Mouse (Mus musculus): ENCODE measurements at regions not wholly inside any gene's neighbourhood (a gene's known extent, or its start where the extent isn't known, plus 50 kb on each side); places are given as distances from the start of the nearest gene placed in this dataset.

- no peak overlapping the region for H3K4me3 ChIP-seq (ENCODE audit: low read depth, low read length)
- WGBS = 51% methylated on average over 4 of the region's 4 CpGs
- no peak overlapping the region for H3K4me2 ChIP-seq (ENCODE audit: low read depth, low read length)
- H3K9ac ChIP-seq (ENCODE audit: low read depth, low read length) = no peak overlapping the region
- H3K9me3 ChIP-seq (ENCODE audit: control insufficient read depth, low read length) = no peaks in the 10 kb centered on the region
- H3K36me3 ChIP-seq (ENCODE audit: control insufficient read depth, insufficient read depth, low read length) = no peaks in the 10 kb centered on the region
- ATAC-seq (ENCODE audit: low read depth) (no peak), DNase-seq (ENCODE audit: low spot score) (no peak)
- no peak overlapping the region for H3K27ac ChIP-seq (replicated peaks; ENCODE audit: low read depth, low read length)
- H3K4me1 ChIP-seq (ENCODE audit: control insufficient read depth, insufficient read depth, low read length) = no peaks in the 10 kb centered on the region
- H3K27me3 ChIP-seq (replicated peaks; ENCODE audit: control insufficient read depth, insufficient read depth, low read length) = no peaks in the 10 kb centered on the region
Measured at GRCm38 (mm10) chr15:5514217-5514616, 270.2 kb upstream of the Ptger4 start.

DNA sequence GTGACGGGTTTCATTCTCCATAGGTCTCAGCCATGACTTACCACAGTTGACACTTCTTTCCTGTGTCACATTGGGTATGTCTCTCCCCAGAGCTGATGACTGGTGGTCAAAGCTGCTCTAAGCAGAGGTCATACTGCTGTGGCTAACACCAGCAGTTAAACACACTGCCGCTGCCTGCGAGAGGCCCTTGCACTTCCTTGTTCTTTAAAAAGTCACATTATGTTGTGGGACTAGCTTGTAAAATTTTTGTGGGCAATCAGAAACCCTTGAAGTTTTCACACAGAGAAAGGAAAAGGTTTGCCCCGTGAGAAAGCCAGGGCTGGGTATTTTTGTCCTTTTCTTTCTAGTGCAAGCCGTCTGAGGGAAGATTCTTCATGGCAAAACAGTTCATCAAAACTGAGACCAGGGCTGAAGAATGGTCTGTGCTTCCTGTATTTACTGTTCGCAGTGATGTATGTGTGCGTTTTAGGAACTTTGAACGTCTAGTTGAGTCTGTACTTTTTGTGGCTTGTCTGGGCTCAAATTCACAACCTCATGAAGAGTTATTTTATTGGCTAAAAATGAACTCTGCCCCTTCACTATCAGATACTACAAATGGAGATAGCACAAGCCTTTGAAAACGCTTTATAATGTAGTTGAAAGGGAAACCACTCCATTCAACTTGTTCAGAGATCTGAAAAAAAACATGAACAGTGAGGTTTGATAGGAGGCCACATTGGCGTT, 273.4 kb upstream of the Ptger4 start:
- no peaks in the 10 kb centered on the region for H3K27me3 ChIP-seq (replicated peaks; ENCODE audit: control insufficient read depth, insufficient read depth, low read length)
- no peak overlapping the region for H3K4me3 ChIP-seq (ENCODE audit: low read depth, low read length)
- DNase-seq (ENCODE audit: low spot score) (no peak), ATAC-seq (ENCODE audit: low read depth) (no peak)
- no peaks in the 10 kb centered on the region for H3K4me1 ChIP-seq (ENCODE audit: control insufficient read depth, insufficient read depth, low read length)
- H3K4me2 ChIP-seq (ENCODE audit: low read depth, low read length) = no peak overlapping the region
- no peak overlapping the region for H3K27ac ChIP-seq (replicated peaks; ENCODE audit: low read depth, low read length)
- WGBS = 81% methylated on average over 10 of the region's 10 CpGs
- no peaks in the 10 kb centered on the region for H3K36me3 ChIP-seq (ENCODE audit: control insufficient read depth, insufficient read depth, low read length)
- no peaks in the 10 kb centered on the region for H3K9me3 ChIP-seq (ENCODE audit: control insufficient read depth, low read length)
- H3K9ac ChIP-seq (ENCODE audit: low read depth, low read length) = no peak overlapping the region

DNA sequence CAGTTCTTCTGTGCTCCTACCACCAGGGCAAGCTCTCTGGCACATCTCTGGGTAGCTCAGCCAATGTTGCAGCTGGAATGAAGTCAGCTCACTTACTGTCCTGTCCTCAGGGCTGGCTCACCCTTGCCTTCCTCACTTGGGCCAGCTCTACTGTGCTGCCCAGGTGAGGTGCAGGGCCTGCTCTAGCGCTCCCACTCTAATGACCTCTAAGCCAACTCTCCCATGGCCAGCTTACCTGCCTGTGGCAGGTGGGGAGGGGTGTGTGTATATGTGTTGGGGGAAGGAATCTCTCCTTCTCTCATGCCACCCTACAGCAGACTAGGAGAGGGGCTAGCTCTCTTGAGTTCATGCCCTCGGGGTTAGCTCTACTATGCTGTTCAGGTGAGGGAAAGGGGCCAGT, 275.6 kb upstream of the Ptger4 start:
- no peak for ATAC-seq (ENCODE audit: low read depth)
- no peaks in the 10 kb centered on the region for H3K36me3 ChIP-seq (ENCODE audit: control insufficient read depth, insufficient read depth, low read length)
- H3K9ac ChIP-seq (ENCODE audit: low read depth, low read length) = no peak overlapping the region
- no peaks in the 10 kb centered on the region for H3K9me3 ChIP-seq (ENCODE audit: control insufficient read depth, low read length)
- no peak overlapping the region for H3K4me2 ChIP-seq (ENCODE audit: low read depth, low read length)
- no peak for DNase-seq (ENCODE audit: low spot score)
- no peak overlapping the region for H3K4me3 ChIP-seq (ENCODE audit: low read depth, low read length)
- WGBS = 92% methylated on average over 2 of the region's 2 CpGs
- H3K27me3 ChIP-seq (replicated peaks; ENCODE audit: control insufficient read depth, insufficient read depth, low read length) = no peaks in the 10 kb centered on the region
- H3K4me1 ChIP-seq (ENCODE audit: control insufficient read depth, insufficient read depth, low read length) = no peaks in the 10 kb centered on the region
- no peak overlapping the region for H3K27ac ChIP-seq (replicated peaks; ENCODE audit: low read depth, low read length)

GRCm38 (mm10) chr15:5519997-5520396, 276.0 kb upstream of the Ptger4 start:
- ATAC-seq (ENCODE audit: low read depth) = no peak
- Histone ChIP-seq H3K9ac (ENCODE audit: low read depth, low read length) (no peak overlapping the region), H3K4me2 (ENCODE audit: low read depth, low read length) (no peak overlapping the region), H3K4me3 (ENCODE audit: low read depth, low read length) (no peak overlapping the region), H3K4me1 (ENCODE audit: control insufficient read depth, insufficient read depth, low read length) (no peaks in the 10 kb centered on the region), H3K27me3 (replicated peaks; ENCODE audit: control insufficient read depth, insufficient read depth, low read length) (no peaks in the 10 kb centered on the region), H3K27ac (replicated peaks; ENCODE audit: low read depth, low read length) (no peak overlapping the region), H3K9me3 (ENCODE audit: control insufficient read depth, low read length) (no peaks in the 10 kb centered on the region), H3K36me3 (ENCODE audit: control insufficient read depth, insufficient read depth, low read length) (no peaks in the 10 kb centered on the region)
- WGBS = 91% methylated on average over 1 of the region's 1 CpGs
- DNase-seq (ENCODE audit: low spot score) = no peak

DNA sequence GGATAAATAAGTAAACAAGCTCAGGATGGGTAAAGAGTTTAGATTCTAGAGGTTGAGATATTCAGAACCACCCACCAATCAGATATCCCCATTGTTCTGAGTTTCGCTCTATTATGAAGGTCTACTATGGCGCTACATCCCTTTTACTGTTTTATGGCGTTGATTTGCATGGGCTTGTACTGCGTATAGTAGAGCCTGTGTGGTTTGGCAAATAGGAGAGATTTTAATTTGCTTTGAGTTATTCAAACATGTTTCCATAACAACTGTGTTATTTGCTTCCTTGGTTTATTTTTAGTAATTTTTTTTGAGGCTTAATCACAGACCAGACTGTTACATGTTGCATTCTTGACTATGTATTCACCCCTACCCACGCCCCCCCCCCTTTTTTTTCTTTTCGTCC, 284.6 kb upstream of the Ptger4 start:
- ATAC-seq (ENCODE audit: low read depth) = no peak
- WGBS = 82% methylated on average over 6 of the region's 6 CpGs
- no peak overlapping the region for H3K9ac ChIP-seq (ENCODE audit: low read depth, low read length)

GRCm38 (mm10) chr15:5533656-5534055, 289.7 kb upstream of the Ptger4 start:
- Histone ChIP-seq H3K9me3 (ENCODE audit: control insufficient read depth, low read length) (no peaks in the 10 kb centered on the region), H3K4me2 (ENCODE audit: low read depth, low read length) (no peak overlapping the region), H3K36me3 (ENCODE audit: control insufficient read depth, insufficient read depth, low read length) (no peaks in the 10 kb centered on the region), H3K27ac (replicated peaks; ENCODE audit: low read depth, low read length) (no peak overlapping the region), H3K4me1 (ENCODE audit: control insufficient read depth, insufficient read depth, low read length) (no peaks in the 10 kb centered on the region), H3K9ac (ENCODE audit: low read depth, low read length) (no peak overlapping the region), H3K4me3 (ENCODE audit: low read depth, low read length) (no peak overlapping the region), H3K27me3 (replicated peaks; ENCODE audit: control insufficient read depth, insufficient read depth, low read length) (no peaks in the 10 kb centered on the region)
- ATAC-seq (ENCODE audit: low read depth) = no peak
- no peak for DNase-seq (ENCODE audit: low spot score)

More for the DNA sequence above, 284.6 kb upstream of the Ptger4 start:
- Histone ChIP-seq H3K4me3 (ENCODE audit: low read depth, low read length) (no peak overlapping the region), H3K27me3 (replicated peaks; ENCODE audit: control insufficient read depth, insufficient read depth, low read length) (no peaks in the 10 kb centered on the region), H3K4me1 (ENCODE audit: control insufficient read depth, insufficient read depth, low read length) (no peaks in the 10 kb centered on the region), H3K36me3 (ENCODE audit: control insufficient read depth, insufficient read depth, low read length) (no peaks in the 10 kb centered on the region), H3K27ac (replicated peaks; ENCODE audit: low read depth, low read length) (no peak overlapping the region), H3K9me3 (ENCODE audit: control insufficient read depth, low read length) (no peaks in the 10 kb centered on the region), H3K4me2 (ENCODE audit: low read depth, low read length) (no peak overlapping the region)
- peak; percentile 10 for DNase-seq (ENCODE audit: low spot score)

DNA sequence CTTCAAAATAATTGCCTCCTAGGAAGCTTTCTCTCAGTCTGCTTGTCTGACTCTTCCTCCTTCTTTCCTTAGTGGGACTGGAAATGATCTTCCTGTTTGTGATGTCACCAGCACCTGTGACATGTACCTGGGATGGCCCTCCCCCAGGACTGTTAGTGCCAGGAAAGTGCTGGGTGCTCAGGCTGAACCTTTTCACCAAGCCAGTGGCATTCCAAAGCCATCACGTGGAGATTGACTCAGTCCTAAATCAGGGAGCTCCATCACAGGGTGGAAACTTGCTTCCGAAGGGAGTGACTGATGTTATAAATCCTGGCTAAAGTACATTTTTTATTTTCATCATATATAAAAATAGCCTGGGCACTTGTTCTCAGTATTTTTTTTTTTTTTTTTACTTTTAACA, 293.4 kb upstream of the Ptger4 start:
- no peaks in the 10 kb centered on the region for H3K27me3 ChIP-seq (replicated peaks; ENCODE audit: control insufficient read depth, insufficient read depth, low read length)

GRCm38 (mm10) chr15:5539301-5539928, 295.4 kb upstream of the Ptger4 start:
- peak; percentile 15 for DNase-seq (ENCODE audit: low spot score)
- no peak for ATAC-seq (ENCODE audit: low read depth)

More for the DNA sequence above, 293.4 kb upstream of the Ptger4 start:
- ATAC-seq (ENCODE audit: low read depth) (no peak), DNase-seq (ENCODE audit: low spot score) (no peak)
- H3K36me3 ChIP-seq (ENCODE audit: control insufficient read depth, insufficient read depth, low read length) = no peaks in the 10 kb centered on the region
- H3K4me3 ChIP-seq (ENCODE audit: low read depth, low read length) = no peak overlapping the region
- H3K4me1 ChIP-seq (ENCODE audit: control insufficient read depth, insufficient read depth, low read length) = no peaks in the 10 kb centered on the region
- no peak overlapping the region for H3K4me2 ChIP-seq (ENCODE audit: low read depth, low read length)
- WGBS = 60% methylated on average over 2 of the region's 2 CpGs
- no peak overlapping the region for H3K9ac ChIP-seq (ENCODE audit: low read depth, low read length)
- no peaks in the 10 kb centered on the region for H3K9me3 ChIP-seq (ENCODE audit: control insufficient read depth, low read length)
- H3K27ac ChIP-seq (replicated peaks; ENCODE audit: low read depth, low read length) = no peak overlapping the region

DNA sequence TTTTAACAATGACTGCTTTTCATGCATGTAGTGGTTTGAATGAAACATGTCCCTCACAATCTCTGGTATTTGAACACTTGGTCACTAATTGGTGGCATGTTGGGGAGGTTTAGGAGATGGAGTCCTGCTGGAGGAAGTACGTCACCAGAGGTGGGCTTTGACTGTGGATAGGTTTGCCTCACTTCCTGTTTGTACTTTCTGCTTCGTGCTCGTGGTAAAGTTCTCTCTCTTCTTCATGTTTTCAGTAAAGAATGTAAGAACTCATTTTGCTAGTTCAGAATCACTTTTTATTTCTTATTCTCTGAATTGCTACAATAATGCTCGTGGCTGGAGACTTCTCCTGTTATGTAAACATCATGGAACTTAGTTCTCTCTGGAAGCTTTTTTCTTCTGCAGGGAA, 310.5 kb upstream of the Ptger4 start:
- no peaks in the 10 kb centered on the region; the same call in 1 of the 2 replicates for H3K4me1 ChIP-seq (ENCODE audit: control insufficient read depth, insufficient read depth, low read length)
- no peaks in the 10 kb centered on the region for H3K36me3 ChIP-seq (ENCODE audit: control insufficient read depth, insufficient read depth, low read length)
- no peaks in the 10 kb centered on the region for H3K27me3 ChIP-seq (replicated peaks; ENCODE audit: control insufficient read depth, insufficient read depth, low read length)
- WGBS = 75% methylated on average over 4 of the region's 4 CpGs
- H3K9ac ChIP-seq (ENCODE audit: low read depth, low read length) = no peak overlapping the region
- H3K4me3 ChIP-seq (ENCODE audit: low read depth, low read length) = no peak overlapping the region
- no peak for DNase-seq (ENCODE audit: low spot score)
- H3K27ac ChIP-seq (replicated peaks; ENCODE audit: low read depth, low read length) = no peak overlapping the region
- no peak for ATAC-seq (ENCODE audit: low read depth)
- H3K4me2 ChIP-seq (ENCODE audit: low read depth, low read length) = no peak overlapping the region
- no peaks in the 10 kb centered on the region for H3K9me3 ChIP-seq (ENCODE audit: control insufficient read depth, low read length)

More at GRCm38 (mm10) chr15:5539301-5539928, 295.4 kb upstream of the Ptger4 start:
- WGBS = 78% methylated on average over 4 of the region's 4 CpGs
- H3K4me3 ChIP-seq (ENCODE audit: low read depth, low read length) = no peak overlapping the region
- H3K27ac ChIP-seq (replicated peaks; ENCODE audit: low read depth, low read length) = no peak overlapping the region
- no peak overlapping the region for H3K9ac ChIP-seq (ENCODE audit: low read depth, low read length)
- H3K36me3 ChIP-seq (ENCODE audit: control insufficient read depth, insufficient read depth, low read length) = no peaks in the 10 kb centered on the region
- H3K4me1 ChIP-seq (ENCODE audit: control insufficient read depth, insufficient read depth, low read length) = no peaks in the 10 kb centered on the region
- no peak overlapping the region for H3K4me2 ChIP-seq (ENCODE audit: low read depth, low read length)
- no peaks in the 10 kb centered on the region for H3K27me3 ChIP-seq (replicated peaks; ENCODE audit: control insufficient read depth, insufficient read depth, low read length)
- no peaks in the 10 kb centered on the region for H3K9me3 ChIP-seq (ENCODE audit: control insufficient read depth, low read length)

All from embryonic facial prominence, embryonic 14.5 days (tissue).